Mouse (Mus musculus) liver, embryonic 14.5 days (tissue): ENCODE measurements around the gene Chl1.

Source experiments
- CTCF ChIP-seq: IDR thresholded peaks from 2 replicates; pipeline ENCODE4 v1.5.1; 2016; ENCODE audit warnings: antibody characterized with exemption, low read depth, control low read depth
- EP300 ChIP-seq: IDR thresholded peaks from 2 replicates; pipeline ENCODE4 v1.6.1; 2016; ENCODE audit warnings: antibody characterized with exemption, low read depth

DNA sequence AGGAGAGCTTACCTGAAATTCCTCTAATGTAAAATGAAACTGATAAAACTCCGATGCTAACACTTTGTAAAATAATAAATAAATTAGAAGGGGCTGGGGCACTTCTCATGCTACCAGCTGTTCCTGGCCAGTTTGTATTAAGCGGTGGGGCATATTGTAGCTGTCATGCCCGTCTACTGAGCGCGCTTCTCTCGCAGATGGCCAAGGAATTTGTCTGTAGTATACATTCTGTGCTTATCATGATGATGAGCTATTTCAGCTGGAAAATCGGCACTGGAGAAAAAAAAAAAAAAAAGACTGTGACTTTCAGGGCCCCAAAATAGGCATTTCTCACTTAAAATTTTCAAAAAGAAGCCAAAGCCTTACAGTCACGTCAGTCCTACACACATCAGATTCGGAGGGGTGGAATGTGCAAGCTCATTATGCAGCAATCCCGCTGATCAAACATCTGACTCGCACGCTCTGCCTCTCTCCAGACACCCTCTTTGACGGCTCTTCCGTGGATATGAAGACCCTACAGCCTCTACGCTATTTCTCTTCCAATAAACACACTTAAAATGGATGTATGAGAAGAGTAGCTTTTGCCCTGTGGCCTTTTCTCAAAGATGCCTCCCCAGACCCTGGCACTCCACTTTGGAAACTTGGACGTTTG, 238.9 kb downstream of the Chl1 start:
- no peak for TF ChIP-seq CTCF
- TF ChIP-seq EP300 = no peak
